Mouse (Mus musculus) lung, postnatal 0 days (tissue): ENCODE measurements around the gene Spag16.

Source experiments
- CTCF ChIP-seq: IDR thresholded peaks from 2 replicates; pipeline ENCODE4 v1.5.1; 2016; ENCODE audit warnings: antibody characterized with exemption, mild to moderate bottlenecking
- EP300 ChIP-seq: IDR thresholded peaks from 2 replicates; pipeline ENCODE4 v1.6.1; 2016; ENCODE audit warnings: antibody characterized with exemption, mild to moderate bottlenecking, control low read depth

- TF ChIP-seq CTCF (no peak), EP300 (no peak)
Measured at GRCm38 (mm10) chr1:69996874-69997273, 170.1 kb downstream of the Spag16 start.
